Mouse (Mus musculus) liver, adult 2 months (tissue): Measurements from ENCODE around the gene D7Ertd443e.

Experiments used
- CTCF ChIP-seq: fragments of 200-500 bp; IDR thresholded peaks from 2 replicates; pipeline ENCODE4 v1.5.1; 2011; ENCODE audit warnings: low read depth, low read length, control low read depth
- POLR2A ChIP-seq: fragments of 200-500 bp; IDR thresholded peaks from 2 replicates; pipeline ENCODE4 v1.6.1; 2011; ENCODE audit warnings: low read length, control low read depth; ENCODE audit not compliant: insufficient read depth; ENCODE audit errors: extremely low read depth

- no peak for TF ChIP-seq POLR2A
- TF ChIP-seq CTCF = no peak
Observed at GRCm38 (mm10) chr7:134227101-134227500, 158.4 kb downstream of the D7Ertd443e start.
